Mouse (Mus musculus) ES-E14 (cell line): ENCODE data around the gene Pknox1. TPM values are rescaled to one million over a fixed set of nuclear protein-coding genes. Genes with fewer than 3 reads are reported as not detected.

Experiments used
- DNase-seq: peaks from one replicate; pipeline ENCODE4 v3.0.0-alpha.2; 2013; ENCODE audit warnings: low read depth, low spot score
- H3K27ac ChIP-seq: 2 replicates; pipeline ENCODE4 v1.5.1; 2012; ENCODE audit warnings: low read depth, mild to moderate bottlenecking, low read length, moderate library complexity, mixed read lengths; ENCODE audit not compliant: poor library complexity, insufficient read depth, severe bottlenecking
- H3K36me3 ChIP-seq: 2 replicates; pipeline ENCODE4 v1.6.1; 2012; ENCODE audit warnings: mild to moderate bottlenecking, low read length, moderate library complexity, mixed read lengths; ENCODE audit not compliant: control insufficient read depth, poor library complexity, insufficient read depth, severe bottlenecking
- H3K4me1 ChIP-seq, 2 experiments: fragments of 150-350 bp in 1 of 2; sonication (generic) in 1 of 2; 2 replicates each; pipeline ENCODE4 v1.6.1; 2012; ENCODE audit warnings: low read length in 2 of 2, mild to moderate bottlenecking in 1 of 2, mixed read lengths in 1 of 2; ENCODE audit not compliant: control insufficient read depth in 2 of 2, insufficient read depth in 2 of 2, poor library complexity in 1 of 2
- H3K4me3 ChIP-seq, 2 experiments: fragments of 150-350 bp in 1 of 2; sonication (generic) in 1 of 2; 2 replicates each; pipeline ENCODE4 v1.5.1; 2012; ENCODE audit warnings: low read length in 2 of 2, low read depth in 1 of 2, mild to moderate bottlenecking in 1 of 2, mixed read lengths in 1 of 2; ENCODE audit not compliant: insufficient read depth in 1 of 2, poor library complexity in 1 of 2, severe bottlenecking in 1 of 2
- H3K9ac ChIP-seq: 2 replicates; pipeline ENCODE4 v1.6.1; 2012; ENCODE audit warnings: low read depth, mild to moderate bottlenecking, low read length, mixed read lengths; ENCODE audit not compliant: poor library complexity, insufficient read depth, severe bottlenecking
- H3K9me3 ChIP-seq: fragments of 150-350 bp; sonication (generic); 2 replicates; pipeline ENCODE4 v1.6.1; 2012; ENCODE audit warnings: low read depth, mild to moderate bottlenecking, low read length; ENCODE audit not compliant: control insufficient read depth, insufficient read depth
- CHD2 ChIP-seq: IDR thresholded peaks from 2 replicates; pipeline ENCODE4 v1.6.1; 2014; ENCODE audit warnings: mild to moderate bottlenecking, low read depth, low read length, inconsistent platforms
- HCFC1 ChIP-seq: IDR thresholded peaks from 2 replicates; pipeline ENCODE4 v1.6.1; 2012; ENCODE audit warnings: low read length, inconsistent platforms, borderline replicate concordance; ENCODE audit not compliant: insufficient read depth
- MAFK ChIP-seq: IDR thresholded peaks from 2 replicates; pipeline ENCODE4 v1.6.1; 2014; ENCODE audit warnings: mild to moderate bottlenecking, low read depth, low read length, inconsistent platforms; ENCODE audit not compliant: insufficient read depth
- ZC3H11A ChIP-seq: IDR thresholded peaks from 2 replicates; pipeline ENCODE4 v1.6.1; 2012; ENCODE audit warnings: low read depth, mild to moderate bottlenecking, inconsistent platforms, low read length, borderline replicate concordance
- ZNF384 ChIP-seq: IDR thresholded peaks from 2 replicates; pipeline ENCODE4 v1.6.1; 2012; ENCODE audit warnings: low read depth, low read length, inconsistent platforms
- in situ Hi-C, 2 experiments: fragments of 600-800 bp; cut with MboI; formaldehyde crosslinking; loops; one replicate each; pipeline ENCODE4 v1.15.1; 2025; ENCODE audit warnings: low sequenced_read_pairs in 2 of 2, inconsistent platforms in 1 of 2; ENCODE audit not compliant: unreplicated experiment in 2 of 2
- total RNA-seq: library from RNA; depleted of rRNA; stranded (reverse); fragments of 300-350 nt; gene quantifications from 2 replicates; pipeline ENCODE4 v1.2.3, GENCODE M21; 2012; rRNA removed

The Pknox1 gene
- 16.3 and 20.8 TPM in 2 replicates for total RNA-seq

DNA sequence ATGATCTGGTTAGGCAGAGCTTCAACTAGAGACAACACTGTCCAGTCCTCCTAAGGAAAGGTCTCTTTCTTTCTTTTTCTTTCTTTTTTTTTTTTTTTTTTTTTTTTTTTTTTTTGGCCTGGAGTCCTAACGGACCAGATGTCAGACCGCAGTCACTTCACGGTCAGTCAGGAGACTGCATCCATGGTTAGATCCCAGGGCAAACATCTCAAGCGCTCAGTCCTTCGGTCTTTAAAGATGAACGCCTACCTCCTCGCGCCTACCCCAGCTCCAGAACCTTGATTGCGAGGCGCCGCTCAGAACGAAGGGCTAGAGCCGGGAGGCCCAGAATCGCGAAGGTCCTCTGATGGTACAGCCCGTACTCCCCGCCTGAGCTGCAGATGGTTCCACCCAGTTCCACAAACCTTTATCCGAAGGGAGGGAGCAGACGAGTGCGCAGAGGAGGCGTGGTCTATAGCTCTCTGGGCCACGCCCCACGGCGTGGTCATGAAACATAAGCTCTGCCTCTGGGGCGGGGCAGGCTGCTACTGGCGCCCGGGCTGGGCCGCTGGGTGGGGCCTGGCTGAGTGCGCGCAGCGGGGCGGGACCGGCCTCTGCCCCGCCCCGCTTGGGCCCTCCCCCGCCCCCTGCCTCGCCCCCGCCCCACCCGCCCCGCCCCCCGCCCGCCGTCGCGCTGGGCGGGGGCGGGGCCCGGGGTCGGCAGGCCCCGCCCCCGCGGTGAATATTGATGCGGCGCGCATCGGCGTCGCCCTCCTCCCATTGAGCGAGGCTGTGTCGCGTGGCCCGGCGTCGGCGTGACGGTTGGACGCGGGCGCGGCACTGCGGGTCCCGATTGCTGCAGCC, at the start of gene Pknox1:
Gene Pknox1 (plus strand): TSS at position 720 of the 843 bp plus-strand sequence.
- peak within 1 kb of the TSS; percentile 90 to 98 for H3K4me3 ChIP-seq
- no peaks in the 10 kb centered on the region for H3K9me3 ChIP-seq
- H3K9ac ChIP-seq: peak within 1 kb of the TSS; percentile 92
- in situ Hi-C loops: no loop called here
- H3K4me1 ChIP-seq: peaks cover 0 to 6% of the 10 kb centered on the region in 2 experiments; a peak in 2 of 4 replicates
- peak within 1 kb of the TSS; percentile 84 for H3K27ac ChIP-seq
- TF ChIP-seq ZC3H11A (no peak), ZNF384 (peak; percentile 97), MAFK (no peak), HCFC1 (no peak; the same call in 1 of the 2 replicates), CHD2 (peak; percentile 31; the same call in 1 of the 2 replicates)
- H3K36me3 ChIP-seq: no peaks in the 10 kb centered on the region
- peak; percentile 100 for DNase-seq

DNA sequence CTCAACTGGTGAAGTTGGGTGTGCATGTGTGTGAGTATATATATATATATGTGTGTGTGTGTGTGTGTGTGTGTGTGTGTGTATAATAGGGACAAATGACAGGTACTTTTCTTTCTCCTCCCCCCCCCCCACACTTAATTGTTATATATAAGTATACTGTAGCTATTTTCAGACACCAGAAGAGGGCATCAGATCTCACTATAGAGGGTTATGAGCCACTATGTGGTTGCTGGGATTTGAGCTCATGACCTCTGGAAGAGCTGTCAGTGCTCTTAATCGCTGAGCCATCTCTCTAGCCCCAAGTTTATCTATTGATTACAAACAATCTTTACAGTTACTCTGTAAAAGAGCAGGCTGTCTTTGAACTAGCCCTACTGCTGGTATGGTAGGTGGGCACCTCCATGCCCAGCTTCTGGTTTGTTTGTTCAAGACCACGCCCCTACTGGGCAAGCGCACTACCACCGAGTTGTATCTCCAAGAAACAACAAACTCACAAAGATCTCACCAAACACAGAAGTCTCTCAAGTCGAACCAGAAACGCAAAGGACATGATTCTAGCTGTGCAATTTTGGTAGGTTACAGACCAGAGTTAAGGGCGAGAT, 45.1 kb upstream of the Pknox1 start:
- Histone ChIP-seq H3K9me3 (no peaks in the 10 kb centered on the region), H3K4me1 (peaks cover 0 to 4% of the 10 kb centered on the region in 2 experiments; a peak in 1 of 4 replicates), H3K36me3 (peaks cover 10% of the 10 kb centered on the region), H3K4me3 (peak overlapping the region; percentile 56 to 91), H3K9ac (peak overlapping the region; percentile 46; the same call in 1 of the 2 replicates), H3K27ac (no peak overlapping the region)
- no peak for DNase-seq
- TF ChIP-seq CHD2 (no peak), HCFC1 (no peak), MAFK (no peak), ZC3H11A (no peak), ZNF384 (no peak)
- in situ Hi-C loops: loop anchor here in 1 of 2 experiments (10.0 kb wide), 1 partner anchor 145 kb away; no protein-coding TSS in a partner anchor

DNA sequence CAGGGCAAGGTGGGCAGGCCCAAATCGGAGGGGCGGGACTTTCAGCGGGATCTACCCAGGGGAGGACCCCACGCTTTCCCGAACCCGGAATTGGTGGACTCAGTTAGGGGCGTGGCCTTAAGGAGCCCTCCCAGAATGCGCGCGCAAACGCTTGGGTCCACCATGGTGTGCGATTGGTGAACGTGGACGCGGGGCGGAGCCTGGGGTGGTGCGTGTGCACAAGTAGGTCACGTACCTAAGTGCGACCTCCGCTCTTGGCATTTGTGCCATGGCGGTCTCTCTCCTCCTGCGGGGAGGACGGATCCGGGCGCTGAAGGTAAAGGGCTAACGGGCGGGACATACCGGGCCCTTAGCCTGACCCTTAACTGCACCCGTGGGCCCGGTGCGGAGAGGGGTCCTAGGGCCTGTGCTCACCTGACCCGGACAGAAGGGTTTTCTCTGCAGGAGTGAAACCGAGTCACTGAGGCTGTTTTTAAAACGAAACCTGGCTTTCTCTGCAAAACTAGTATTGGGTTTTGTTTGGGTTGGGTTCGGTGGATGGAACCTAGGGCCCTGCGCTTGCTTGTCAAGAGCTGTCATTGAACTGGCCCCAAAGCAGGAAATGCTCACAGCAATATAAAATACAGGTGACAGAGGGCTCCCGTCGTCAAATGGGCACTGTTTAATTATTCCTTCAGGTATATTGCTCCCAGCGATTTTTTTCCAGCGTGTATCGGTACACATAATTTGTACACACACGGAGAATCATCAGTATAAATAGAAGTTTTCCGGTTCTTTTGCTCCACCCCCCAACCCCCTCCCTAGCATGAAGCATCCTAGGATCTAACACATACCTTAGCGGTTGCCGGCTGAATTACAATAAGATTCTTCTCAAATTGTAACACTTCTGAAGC, 44.3 kb upstream of the Pknox1 start, which contains the start of the genes Wdr4 and Ndufv3:
Gene Wdr4 (minus strand): TSS at position 35 of the 893 bp plus-strand sequence.
Gene Ndufv3 (plus strand): TSS at position 170 of the 893 bp plus-strand sequence.
- no peaks in the 10 kb centered on the region for H3K9me3 ChIP-seq
- H3K9ac ChIP-seq: peak within 1 kb of the TSS; percentile 86
- in situ Hi-C loops: loop anchor here in 1 of 2 experiments (10.0 kb wide), 1 partner anchor 145 kb away; no protein-coding TSS in a partner anchor
- no peak for TF ChIP-seq ZNF384
- TF ChIP-seq HCFC1: 0 out of 2 replicates have a peak, but pooled peaks have one; percentile 30
- peak within 1 kb of the TSS; percentile 89 to 91 for H3K4me3 ChIP-seq
- no peak within 1 kb of the TSS; the same call in 1 of the 2 replicates for H3K27ac ChIP-seq
- H3K4me1 ChIP-seq: peaks cover 4 to 5% of the 10 kb centered on the region in 2 experiments; a peak in 2 of 4 replicates
- peak; percentile 100 for DNase-seq
- peaks cover 13% of the 10 kb centered on the region for H3K36me3 ChIP-seq

DNA sequence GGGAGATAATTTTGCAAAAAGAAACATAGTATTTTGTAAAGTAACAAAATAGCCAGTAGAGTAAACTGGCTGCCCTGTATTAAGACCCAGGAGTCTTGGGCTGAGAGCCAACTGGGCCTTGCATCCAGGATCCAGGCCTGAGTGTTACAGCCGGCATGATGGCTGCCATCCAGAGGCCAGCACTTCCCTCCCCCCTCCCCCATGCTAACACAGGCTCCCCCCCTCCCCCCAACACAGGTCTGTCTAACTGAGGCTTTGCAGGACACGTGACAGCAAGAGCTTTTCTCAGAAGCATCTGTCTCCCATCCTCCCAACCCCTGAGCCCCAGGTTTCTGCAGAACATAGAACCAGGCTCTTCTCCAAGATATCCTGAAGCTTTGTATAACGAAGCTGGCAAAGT, 43.6 kb upstream of the Pknox1 start:
- peaks cover 13% of the 10 kb centered on the region for H3K36me3 ChIP-seq
- H3K9ac ChIP-seq: peak overlapping the region; percentile 39; the same call in 1 of the 2 replicates
- peaks cover 4 to 7% of the 10 kb centered on the region in 2 experiments; a peak in 2 of 4 replicates for H3K4me1 ChIP-seq
- TF ChIP-seq ZC3H11A: no peak
- no peak for TF ChIP-seq ZNF384
- TF ChIP-seq CHD2: no peak
- TF ChIP-seq HCFC1: no peak
- no peak for TF ChIP-seq MAFK
- no peaks in the 10 kb centered on the region for H3K9me3 ChIP-seq
- in situ Hi-C loops: no loop called here
- peak overlapping the region; percentile 89 to 91 for H3K4me3 ChIP-seq
- DNase-seq: no peak
- H3K27ac ChIP-seq: no peak overlapping the region; the same call in 1 of the 2 replicates
